Mouse (Mus musculus) ES-E14 (cell line): Measurements from ENCODE around the gene Syngr1.

Source experiments
- CHD2 ChIP-seq: IDR thresholded peaks from 2 replicates; pipeline ENCODE4 v1.6.1; 2014; ENCODE audit warnings: mild to moderate bottlenecking, low read depth, low read length, inconsistent platforms
- MAFK ChIP-seq: IDR thresholded peaks from 2 replicates; pipeline ENCODE4 v1.6.1; 2014; ENCODE audit warnings: mild to moderate bottlenecking, low read depth, low read length, inconsistent platforms; ENCODE audit not compliant: insufficient read depth
- ZNF384 ChIP-seq: IDR thresholded peaks from 2 replicates; pipeline ENCODE4 v1.6.1; 2012; ENCODE audit warnings: low read depth, low read length, inconsistent platforms

DNA sequence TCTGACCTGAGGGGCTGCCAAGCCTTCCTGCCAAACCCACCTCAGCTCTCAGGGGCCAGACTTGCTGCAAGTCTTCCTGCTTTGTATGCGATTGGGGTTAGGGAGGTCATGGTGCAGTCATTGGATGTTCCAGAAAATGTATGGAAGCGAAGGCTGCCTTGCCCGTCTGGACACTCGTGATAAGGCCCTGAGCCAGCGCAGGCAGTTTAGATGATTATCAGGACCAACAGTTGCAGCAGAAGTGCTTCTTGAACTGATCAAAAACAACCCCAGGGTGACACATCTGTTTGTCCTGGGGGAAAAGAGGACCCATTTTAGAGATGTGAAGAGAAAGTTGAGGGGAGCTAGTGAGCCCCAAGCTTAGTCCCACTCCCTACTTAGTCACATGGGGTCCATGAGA is 39.6 kb downstream of the Syngr1 start:
- TF ChIP-seq MAFK (no peak), CHD2 (no peak), ZNF384 (no peak)
